Mouse (Mus musculus): ENCODE measurements around the gene Pard3b.

Gene Pard3b

DNA sequence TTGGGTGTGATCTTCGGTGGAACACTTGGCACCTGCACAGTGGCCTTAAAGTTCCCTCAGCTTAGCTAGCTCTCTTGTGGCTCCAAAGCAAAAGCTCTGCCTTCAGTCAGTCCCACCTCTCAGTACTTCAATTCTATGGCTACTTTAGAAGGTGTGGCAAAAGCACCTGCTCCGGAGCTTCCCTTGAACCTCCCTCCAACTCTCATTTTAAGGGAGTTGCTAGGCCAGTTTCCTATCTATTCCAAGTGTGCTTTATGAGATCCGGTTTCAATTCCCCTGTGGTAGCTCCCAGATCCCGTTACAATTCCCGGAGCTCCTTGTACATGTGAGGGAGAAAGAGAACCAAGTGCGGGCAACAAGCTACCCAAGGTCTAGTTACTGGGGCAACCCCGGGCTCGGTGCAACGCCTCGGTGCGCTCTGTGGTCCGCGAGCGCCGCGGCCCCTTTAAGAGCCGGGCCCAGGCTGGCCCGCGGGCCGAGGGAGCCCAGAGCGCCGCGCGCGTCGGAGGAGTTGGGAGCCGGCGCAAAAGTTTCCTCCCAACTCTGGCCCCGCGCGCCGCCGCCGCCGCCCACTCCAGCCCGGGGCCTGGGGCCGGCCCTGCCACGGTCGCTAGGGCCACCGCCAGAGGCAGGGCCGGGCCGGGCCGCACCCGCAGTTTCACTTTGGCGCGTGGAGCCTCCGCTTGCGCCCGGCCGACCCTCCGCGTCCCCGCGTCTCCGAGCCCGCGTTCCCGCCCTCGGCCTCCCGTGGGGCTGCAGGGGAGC is at the start of gene Pard3b:
Pard3b (plus strand) TSS at position 478 of the 765 bp plus-strand sequence.
- DNase-seq (ENCODE audit: low spot score in 2 of 2): peak; percentile 12 to 34

DNA sequence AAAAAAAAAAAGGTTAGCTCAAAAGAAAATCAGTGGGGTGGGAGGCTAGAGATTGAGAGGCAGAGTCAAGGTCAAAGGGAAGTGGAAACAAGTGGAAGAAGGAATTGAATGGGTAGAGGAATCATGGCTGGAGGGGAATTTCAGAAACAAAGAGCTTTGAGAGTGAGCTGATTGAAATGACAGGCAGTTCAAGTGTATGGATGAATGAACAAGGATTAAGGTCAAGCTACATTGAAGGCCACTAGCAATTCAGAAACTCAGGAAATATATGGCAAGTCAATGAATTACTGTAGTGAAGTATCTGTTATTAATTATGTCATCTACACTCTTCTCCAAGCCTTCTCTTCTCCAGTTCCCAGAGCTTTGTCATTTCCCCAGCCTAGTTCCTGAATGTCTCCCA is 22.4 kb upstream of the Pard3b start:
- no peak for DNase-seq (ENCODE audit: low spot score in 2 of 2)

DNA sequence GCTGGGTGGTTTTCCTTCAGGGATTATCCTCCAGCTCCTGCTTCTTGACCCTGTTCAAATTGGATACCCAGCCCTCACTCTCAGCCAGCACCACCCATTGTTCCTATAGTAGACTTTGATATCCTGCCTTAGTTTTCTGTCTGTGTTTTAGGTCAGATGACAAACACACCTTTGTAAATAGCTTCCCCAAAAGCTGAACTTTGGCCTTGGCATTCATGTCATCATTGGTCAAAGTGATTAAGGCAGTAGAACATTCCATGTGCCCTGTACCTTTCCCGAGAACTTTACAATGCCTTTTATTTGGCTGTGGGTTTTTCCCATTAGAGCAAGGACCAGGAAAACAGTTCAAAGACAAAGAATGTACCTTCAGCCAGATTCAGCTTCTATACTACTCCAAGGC is 18.0 kb upstream of the Pard3b start:
- no peak for DNase-seq (ENCODE audit: low spot score in 2 of 2)

DNA sequence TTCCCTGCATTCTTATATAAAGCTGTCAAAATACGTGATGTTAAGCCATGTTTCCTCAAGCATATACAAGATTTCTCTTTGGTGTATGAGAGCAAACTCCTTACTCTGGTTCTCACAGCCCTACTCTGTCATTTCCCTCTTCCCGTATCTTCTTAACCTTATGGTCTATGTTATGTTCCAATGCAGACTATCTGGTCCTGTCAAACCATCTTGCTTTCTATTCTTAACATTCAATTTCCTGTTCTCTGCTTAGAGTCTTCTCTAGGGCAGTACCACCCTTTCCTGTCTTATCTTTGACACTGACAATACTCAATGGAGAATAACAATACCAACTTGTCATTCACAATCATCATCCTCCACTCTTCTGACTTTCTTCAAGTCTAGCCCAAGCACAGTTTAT is 8.8 kb upstream of the Pard3b start:
- DNase-seq (ENCODE audit: low spot score in 2 of 2): no peak

DNA sequence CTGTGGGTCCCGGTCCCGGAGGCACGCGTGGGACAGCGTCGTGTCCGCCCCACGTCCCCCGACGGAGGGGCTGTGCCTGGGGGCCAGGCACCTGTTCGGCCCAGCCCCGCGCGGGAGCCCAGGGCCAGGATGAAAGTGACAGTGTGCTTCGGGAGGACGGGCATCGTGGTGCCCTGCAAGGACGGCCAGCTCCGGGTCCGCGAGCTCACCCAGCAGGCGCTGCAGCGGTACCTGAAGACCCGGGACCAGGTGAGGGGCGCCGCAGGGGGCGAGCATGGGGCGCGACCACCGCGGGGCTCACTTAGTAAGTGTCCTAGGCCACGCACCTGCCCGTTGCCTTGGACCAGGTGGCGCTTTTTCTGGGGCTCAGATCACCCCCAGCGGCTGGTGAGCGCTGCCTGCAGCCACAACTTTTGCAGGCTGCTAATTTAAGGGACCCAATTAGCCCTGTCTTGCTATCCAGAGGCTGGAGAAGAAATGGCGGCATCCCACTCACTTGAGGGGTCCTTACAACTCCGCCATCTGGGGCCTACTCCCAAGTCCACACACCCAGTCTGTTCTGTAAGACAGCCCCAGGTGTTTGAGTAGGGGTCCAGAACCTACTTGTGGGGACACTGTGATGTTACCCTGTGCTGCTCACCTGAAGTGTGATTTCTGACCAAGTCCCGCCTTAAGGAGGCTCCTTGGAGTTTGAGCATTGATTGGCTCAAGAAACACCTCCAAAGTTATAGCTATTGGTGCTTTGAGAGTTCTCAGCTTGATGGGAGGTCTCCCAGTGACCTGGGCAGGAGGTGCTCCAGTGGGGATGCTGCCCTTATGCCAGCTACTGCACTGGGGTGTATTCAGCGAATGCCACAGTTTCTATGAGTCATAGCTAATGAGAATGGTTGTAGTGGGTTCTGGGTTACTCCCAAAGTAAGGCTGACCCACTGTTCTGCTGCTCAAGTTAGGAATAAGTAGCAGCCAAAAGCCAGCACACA is 780 bp downstream of the Pard3b start:
- no peak for DNase-seq (ENCODE audit: low spot score in 2 of 2)

DNA sequence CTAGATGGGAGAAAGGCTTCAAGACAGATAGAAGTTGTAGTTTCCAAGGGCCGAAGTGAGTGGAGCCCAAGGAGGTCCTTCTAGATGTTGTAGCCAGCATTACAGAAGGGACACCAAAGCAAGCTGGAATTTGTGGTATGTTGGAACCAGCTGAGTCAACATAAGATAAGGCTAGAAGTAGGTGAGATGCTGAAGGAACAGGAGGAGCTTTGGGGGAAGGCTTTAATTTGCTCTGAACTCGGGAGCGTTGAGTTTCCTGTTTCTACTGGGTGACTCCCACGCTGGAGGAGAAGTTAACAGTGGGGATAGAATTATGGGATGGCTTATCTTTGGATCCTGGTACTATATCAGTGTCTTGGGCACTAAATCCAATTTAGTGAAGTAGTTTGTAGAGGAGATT is 3.3 kb downstream of the Pard3b start:
- no peak for DNase-seq (ENCODE audit: low spot score in 2 of 2)

DNA sequence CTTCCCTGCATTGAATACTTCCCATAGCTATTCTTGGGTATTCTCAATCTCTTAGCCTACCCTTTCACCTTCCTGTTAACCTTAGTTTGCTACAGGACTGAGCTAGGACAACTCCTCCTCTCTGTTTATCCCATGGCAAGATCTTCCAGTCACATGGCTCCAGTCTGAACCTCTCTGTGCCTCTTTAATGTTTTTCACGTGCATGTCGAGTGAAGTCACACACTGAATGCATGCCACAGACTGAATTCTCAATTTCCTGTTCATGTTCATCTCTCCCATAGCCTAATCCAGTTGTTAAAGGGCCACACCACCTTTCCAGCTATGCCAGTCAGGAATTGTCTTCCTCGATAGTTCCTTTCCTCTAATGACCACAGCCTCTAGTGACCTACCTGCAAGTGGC is 6.4 kb downstream of the Pard3b start:
- no peak for DNase-seq (ENCODE audit: low spot score in 2 of 2)

DNA sequence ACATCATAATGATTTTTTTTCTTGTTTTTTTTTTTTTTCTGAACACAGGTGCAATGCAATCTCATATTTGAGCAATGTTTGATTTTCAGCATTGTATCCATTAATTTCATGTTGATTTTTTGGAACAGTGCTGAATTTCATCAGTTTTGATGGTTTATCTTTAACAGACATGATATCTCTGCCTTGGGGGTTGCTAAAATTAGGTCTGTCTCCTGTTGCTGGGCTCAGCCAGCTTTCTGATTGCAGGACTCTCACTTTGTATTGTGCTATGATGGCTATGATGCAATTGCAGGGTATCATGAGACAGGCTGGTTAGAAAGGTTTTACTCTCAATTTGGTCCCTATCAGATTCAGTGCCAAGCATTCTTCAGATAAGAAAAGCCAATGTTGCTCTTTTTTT is 11.3 kb downstream of the Pard3b start:
- no peak for DNase-seq (ENCODE audit: low spot score in 2 of 2)

DNA sequence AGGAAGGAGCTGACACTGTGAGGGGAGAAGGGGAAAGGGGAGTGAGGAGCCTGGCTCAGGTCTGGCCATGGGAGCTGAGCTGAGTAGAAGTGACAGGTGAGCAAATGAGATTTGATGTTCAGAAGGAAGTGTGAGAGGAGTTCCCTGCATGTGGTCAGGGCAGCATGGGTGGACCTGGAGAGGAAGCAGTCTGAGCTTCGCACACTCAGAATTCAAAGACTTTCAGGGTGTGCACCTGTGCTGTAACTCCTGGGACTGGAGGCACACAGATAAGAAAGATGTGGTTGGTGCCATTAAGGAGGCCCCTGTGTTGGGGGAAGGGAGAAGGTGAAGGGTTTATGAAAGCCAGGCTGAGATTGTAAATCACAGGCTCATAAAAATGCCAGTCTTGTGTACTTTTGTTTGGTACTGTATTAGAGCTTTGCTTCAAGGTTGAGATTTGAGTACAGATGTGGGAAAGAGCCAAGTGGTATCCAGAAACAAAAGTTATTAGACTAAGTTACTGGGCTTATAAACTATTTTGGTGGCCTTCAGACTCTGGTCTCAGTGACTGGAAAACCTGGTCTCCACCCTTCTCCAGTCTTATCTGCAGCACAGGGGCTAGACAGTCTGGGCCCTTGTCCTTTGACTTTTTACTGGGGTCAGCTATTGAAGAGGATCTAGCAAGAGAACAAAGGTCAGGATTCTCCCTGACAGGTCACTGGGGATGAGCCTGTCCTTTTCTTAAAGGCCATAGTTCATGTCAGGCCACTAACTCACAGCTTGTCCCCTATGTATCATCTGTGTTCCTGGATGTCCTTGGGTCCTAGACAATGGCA is 13.0 kb downstream of the Pard3b start:
- no peak for DNase-seq (ENCODE audit: low spot score in 2 of 2)

DNA sequence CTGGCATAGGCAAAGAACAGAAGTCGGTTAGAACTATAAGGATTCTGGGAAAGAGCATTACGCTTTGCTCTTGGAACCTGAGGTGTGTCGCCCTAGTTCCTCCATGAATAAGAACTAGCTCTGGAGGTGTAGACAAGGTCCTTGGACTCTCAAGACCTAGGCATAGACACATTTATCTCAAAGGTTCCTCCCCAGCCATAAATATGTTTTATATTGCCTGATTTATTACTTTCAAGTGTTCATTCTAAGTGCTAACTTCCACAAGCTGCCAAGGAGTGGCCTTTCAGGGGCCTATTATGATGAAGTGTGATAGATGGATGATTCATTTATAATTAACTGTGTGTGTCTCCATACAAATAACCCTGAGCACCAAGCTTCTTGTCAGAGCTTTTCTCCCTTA is 19.1 kb downstream of the Pard3b start:
- no peak for DNase-seq (ENCODE audit: low spot score in 2 of 2)

DNA sequence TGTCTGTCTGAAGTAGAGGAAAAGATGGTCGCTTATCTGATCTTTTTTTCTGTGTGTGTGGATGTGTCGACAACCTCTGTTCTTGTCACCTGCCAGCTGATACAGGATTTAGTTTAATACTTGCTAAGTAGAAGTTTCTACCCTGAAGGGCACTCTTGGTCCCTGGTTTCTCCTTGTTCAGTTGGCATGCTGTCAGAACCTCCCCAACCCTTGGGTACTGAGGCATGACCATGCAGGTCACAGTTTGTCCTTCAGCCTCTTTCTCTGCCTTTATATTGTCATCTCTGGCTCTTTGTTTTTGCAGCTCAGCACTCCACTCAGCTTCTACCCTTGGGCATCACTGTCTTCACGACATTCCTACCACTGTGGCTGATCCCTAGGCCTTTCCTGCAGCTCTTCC is 21.3 kb downstream of the Pard3b start:
- DNase-seq (ENCODE audit: low spot score in 2 of 2): no peak

DNA sequence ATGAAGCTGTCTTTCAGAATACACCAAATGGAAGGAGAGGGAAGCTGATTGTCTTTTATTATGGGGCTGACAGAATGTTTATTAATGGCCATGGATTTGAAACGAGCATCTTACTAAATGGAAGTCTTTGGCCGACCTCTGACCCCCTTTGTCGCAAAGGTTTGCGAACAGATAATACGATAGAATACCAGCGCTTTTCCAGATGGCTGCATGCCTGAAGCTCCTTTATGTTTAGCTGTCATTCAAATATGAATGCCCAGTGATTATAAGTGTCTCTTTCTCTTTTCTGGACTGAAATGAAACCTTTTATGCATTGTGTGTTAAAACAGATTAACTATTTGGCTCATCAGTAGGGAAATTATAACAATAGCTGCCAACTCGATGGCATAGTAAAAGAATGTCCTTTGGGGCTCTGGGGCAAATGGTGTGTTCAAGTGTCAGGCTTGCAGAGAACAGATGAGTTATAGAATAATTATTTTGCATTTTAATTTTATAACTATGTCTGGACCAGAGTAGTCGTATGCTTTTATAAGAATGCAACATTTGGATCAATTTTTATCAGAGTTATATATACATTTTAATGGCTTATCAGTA is 46.7 kb downstream of the Pard3b start:
- DNase-seq (ENCODE audit: low spot score in 2 of 2): no peak

DNA sequence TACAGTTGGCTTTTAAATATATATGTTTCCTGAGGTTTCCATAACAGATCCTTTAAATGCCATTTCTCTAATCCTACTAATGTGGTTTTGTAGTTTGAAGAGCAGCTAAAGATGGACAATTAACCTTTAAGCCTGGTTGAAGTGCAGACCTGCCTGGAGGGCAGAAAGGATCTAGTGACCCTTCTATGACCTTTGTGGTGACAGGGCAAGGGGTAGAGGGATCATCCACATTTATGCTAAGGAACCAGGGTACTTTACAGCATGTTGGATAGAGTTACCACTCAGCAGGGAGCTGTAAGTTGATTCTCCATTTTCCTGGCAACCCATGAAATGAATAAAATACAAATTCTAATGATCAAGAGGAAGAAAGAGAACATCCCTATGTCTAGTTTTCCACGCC is 47.3 kb downstream of the Pard3b start:
- no peak for DNase-seq (ENCODE audit: low spot score in 2 of 2)

DNA sequence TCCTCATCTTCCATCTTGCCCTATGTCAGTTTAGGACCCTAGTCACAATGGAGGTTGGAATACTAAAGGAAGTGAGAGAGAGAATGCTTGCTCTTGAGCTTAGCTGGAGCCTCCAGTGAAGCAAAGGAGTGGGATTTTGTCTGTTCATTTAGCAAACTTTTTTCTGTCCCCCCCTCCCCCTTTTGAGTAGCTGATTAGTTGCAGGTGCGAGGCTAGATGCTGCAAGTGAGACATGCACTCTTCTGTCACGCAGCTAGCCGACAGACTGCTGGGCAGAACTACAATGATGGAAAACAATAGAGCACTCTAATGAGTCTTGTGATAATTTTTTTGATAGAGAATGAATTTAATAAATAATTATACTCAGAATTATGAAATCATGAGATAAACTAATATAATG is 49.7 kb downstream of the Pard3b start:
- DNase-seq (ENCODE audit: low spot score in 2 of 2): no peak

DNA sequence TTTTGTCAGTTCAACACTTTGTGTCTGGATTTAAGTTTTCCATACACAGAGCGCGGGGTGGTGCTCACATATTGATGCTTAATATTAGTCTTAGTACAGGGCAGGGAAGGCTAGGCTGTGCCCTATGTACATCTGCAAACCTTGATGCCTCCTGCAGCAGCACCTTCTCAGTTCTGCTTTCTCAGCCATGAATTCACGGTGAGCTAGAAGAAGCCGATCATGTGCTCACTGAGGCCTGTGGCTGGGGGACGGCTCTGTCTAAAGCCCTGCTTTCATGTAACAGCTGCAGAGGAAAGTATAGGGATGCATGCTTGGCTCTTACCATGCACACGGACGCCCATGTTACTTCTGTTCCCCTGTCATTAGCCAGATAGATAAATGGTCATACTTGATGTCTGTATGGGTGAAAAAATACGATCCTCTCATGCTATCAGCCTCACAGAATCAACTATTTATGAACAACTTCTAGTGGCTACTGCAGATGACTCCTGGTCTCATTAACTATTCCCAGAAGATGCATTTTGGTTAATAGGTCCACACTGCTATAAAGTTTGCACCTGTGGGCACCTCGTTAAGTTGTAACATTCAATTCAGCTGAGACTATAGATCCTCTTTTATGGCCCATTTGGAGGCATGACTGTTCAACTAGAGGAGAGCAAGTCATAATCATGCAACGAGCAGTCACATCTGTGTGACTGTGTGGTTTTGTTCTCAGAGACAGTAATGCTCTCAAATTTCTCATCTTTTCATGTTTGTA is 60.0 kb downstream of the Pard3b start:
- peak; percentile 1 to 9 for DNase-seq (ENCODE audit: low spot score in 2 of 2)

DNA sequence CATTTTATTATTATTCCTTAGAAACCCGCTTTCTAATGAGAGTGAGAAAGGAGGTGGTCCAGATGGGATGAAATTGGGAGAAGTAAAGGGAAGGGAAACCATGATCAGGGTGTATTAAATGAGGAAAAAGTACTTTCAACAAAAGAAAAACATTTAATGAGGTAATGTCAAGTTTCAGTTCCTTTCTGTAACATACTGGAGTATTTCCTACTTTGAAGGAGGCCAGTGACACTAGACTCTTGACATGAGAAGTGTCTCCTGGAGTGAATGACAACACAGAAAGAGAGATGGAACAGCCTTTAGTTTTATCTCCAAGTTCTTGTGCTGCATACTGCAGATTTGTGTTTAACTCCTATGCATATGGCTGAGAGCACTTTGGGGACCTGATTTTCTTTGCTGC is 71.2 kb downstream of the Pard3b start:
- DNase-seq (ENCODE audit: low spot score in 2 of 2): no peak

DNA sequence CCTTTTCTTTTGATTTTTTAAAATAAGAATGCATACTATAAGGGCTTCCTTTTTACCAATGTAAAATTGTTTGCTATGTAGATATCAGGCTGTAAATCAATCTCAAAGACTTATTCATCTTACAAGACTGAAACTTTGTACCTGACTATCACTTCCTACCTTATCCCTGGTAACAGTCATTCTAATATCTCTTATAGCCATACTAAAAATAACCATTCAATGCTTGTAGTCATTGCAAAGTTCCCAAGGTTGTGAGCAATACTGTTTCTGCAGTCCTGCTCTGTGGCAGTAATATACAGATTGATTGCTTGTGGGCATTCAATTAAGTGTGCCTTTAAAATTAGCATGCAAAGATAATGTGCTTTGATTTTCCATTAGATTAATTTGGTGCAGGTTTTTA is 72.9 kb downstream of the Pard3b start:
- no peak for DNase-seq (ENCODE audit: low spot score in 2 of 2)

DNA sequence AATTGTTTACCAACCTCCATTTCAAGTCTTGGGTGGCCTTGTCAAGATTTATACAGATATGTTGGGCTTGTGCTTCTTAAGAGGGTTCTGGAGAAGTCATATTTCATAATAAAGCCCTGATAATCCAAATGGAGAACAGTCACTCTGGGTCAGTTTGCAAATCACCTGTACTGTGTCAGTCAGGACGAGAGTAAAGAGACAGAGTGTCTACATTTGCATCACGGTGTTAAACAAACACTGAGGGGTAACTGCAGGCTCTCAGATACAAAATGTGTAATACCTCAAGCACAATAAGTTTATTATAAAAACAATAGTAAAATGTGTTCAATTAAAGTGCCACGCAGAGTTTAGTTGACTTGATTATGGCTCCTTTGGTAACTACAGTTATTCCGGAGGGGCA is 91.0 kb downstream of the Pard3b start:
- DNase-seq (ENCODE audit: low spot score in 2 of 2): no peak

DNA sequence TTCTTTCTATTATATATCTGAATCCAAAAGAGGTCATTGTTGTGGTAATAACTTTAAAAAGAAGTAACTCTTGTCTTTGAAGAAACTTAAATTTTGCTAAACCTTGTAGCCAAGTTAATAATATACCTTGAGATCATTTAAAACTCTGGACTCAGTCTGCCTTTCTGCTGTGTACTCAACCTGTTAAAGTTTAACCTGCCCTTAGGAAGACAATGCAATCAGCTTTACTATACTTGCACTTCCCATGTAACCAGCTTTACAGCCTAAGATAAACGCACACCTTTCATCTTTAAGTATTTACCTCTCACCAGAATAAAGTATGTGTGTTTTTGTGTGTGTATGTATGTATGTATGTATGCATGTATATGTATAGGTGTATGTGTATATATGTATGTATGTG is 97.9 kb downstream of the Pard3b start:
- no peak for DNase-seq (ENCODE audit: low spot score in 2 of 2)

DNA sequence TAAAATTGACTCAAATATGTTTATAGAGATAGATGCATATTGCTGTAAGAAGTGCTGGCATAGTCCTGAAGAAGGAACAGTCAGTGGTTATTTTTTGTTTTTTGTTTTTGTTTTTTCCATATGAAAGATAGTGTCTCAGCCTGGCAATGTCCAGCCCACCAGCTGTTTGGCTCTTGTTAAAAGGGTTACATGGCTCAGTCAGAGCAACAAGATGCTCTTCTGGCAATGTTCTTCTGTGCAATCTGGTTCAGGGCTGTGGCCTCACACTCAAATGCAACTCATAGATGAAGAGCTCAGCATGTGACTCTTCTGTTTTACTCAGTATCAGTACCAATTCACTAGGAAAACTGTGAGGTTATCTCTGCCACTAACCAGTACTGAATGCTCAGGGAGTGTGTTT is 104.2 kb downstream of the Pard3b start:
- DNase-seq (ENCODE audit: low spot score in 2 of 2): no peak

DNA sequence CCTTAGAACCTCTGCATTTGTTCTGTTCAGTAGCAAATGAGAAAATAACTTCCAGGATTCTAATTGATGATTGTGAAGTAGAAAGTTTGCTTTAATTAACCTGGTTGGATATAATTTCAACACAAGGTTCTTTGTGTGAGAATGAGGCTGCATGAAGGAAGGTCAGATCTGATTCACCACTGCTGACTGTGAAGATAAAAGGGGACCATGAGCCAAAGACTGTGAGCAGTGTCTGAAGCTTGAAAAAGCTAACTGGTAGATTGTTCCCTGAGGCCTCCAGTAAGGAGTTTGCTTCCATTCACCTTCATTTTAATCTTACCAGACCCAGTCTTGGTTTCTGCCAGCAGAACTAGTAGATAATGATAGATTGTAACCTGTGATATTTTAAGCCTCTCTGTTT is 108.9 kb downstream of the Pard3b start:
- no peak for DNase-seq (ENCODE audit: low spot score in 2 of 2)
